Mouse (Mus musculus) macrophage (primary cell): Measurements from ENCODE around the gene Igsf21. TPM values are rescaled to one million over a fixed set of nuclear protein-coding genes. Genes with fewer than 3 reads are reported as not detected.

Source experiments
- H3K27ac ChIP-seq: fragments of 350-480 bp; formaldehyde crosslinking; 2 replicates; pipeline ENCODE4 v1.9.0; 2021
- H3K36me3 ChIP-seq: fragments of 350-480 bp; formaldehyde crosslinking; 2 replicates; pipeline ENCODE4 v1.9.0; 2021; ENCODE audit errors: inconsistent target
- H3K4me3 ChIP-seq: fragments of 350-480 bp; formaldehyde crosslinking; 2 replicates; pipeline ENCODE4 v1.9.0; 2021; ENCODE audit errors: inconsistent target
- H3K79me2 ChIP-seq: fragments of 350-480 bp; formaldehyde crosslinking; 2 replicates; pipeline ENCODE4 v1.9.0; 2021; ENCODE audit errors: inconsistent target
- WGBS: methylation state at CpG from one replicate; pipeline ENCODE4 v1.1.7; 2026; ENCODE audit warnings: inconsistent platforms; ENCODE audit not compliant: missing documents; 5-methylcytosine and 5-hydroxymethylcytosine counted together
- polyA plus RNA-seq: library from polyadenylated mRNA; stranded (reverse); fragments of 250-400 nt; gene quantifications from 3 replicates; pipeline ENCODE4 v1.2.4, GENCODE M21; 2018; ENCODE audit warnings: inconsistent platforms

Gene Igsf21
- polyA plus RNA-seq, 1 experiment from 2014 or later = not detected

- Histone ChIP-seq H3K36me3 (no peaks in the 10 kb centered on the region), H3K27ac (no peak overlapping the region), H3K79me2 (no peaks in the 10 kb centered on the region), H3K4me3 (no peak overlapping the region)
- 63% methylated on average over 9 of the region's 9 CpGs for WGBS
These were observed 92.9 kb downstream of the Igsf21 start for GRCm38 (mm10) chr4:140153711-140154114.

- Histone ChIP-seq H3K4me3 (no peak overlapping the region), H3K27ac (no peak overlapping the region), H3K36me3 (no peaks in the 10 kb centered on the region), H3K79me2 (no peaks in the 10 kb centered on the region)
- 19% methylated on average over 7 of the region's 7 CpGs for WGBS
These were observed 93.5 kb downstream of the Igsf21 start for GRCm38 (mm10) chr4:140153101-140153500.

GRCm38 (mm10) chr4:140149706-140150105 lies 96.9 kb downstream of the Igsf21 start:
- Histone ChIP-seq H3K79me2 (no peaks in the 10 kb centered on the region), H3K4me3 (no peak overlapping the region), H3K27ac (no peak overlapping the region), H3K36me3 (no peaks in the 10 kb centered on the region)
- 87% methylated on average over 8 of the region's 8 CpGs for WGBS

GRCm38 (mm10) chr4:140147857-140148695 lies 98.5 kb downstream of the Igsf21 start:
- Histone ChIP-seq H3K36me3 (no peaks in the 10 kb centered on the region), H3K4me3 (no peak overlapping the region), H3K79me2 (no peaks in the 10 kb centered on the region), H3K27ac (no peak overlapping the region)
- WGBS = 74% methylated on average over 20 of the region's 20 CpGs

GRCm38 (mm10) chr4:140147079-140147840 lies 99.3 kb downstream of the Igsf21 start:
- H3K4me3 ChIP-seq = no peak overlapping the region
- no peaks in the 10 kb centered on the region for H3K36me3 ChIP-seq
- no peaks in the 10 kb centered on the region for H3K79me2 ChIP-seq
- no peak overlapping the region for H3K27ac ChIP-seq
- 78% methylated on average over 12 of the region's 15 CpGs for WGBS

- Histone ChIP-seq H3K27ac (no peak overlapping the region), H3K4me3 (no peak overlapping the region), H3K79me2 (no peaks in the 10 kb centered on the region), H3K36me3 (no peaks in the 10 kb centered on the region)
- WGBS = 91% methylated on average over 10 of the region's 10 CpGs
These were observed 102.6 kb downstream of the Igsf21 start for GRCm38 (mm10) chr4:140143884-140144525.

- Histone ChIP-seq H3K36me3 (no peaks in the 10 kb centered on the region), H3K27ac (no peak overlapping the region), H3K79me2 (no peaks in the 10 kb centered on the region), H3K4me3 (no peak overlapping the region)
- 82% methylated on average over 6 of the region's 6 CpGs for WGBS
These were observed 103.4 kb downstream of the Igsf21 start for GRCm38 (mm10) chr4:140143178-140143577.

GRCm38 (mm10) chr4:140140485-140140884 lies 106.1 kb downstream of the Igsf21 start:
- H3K79me2 ChIP-seq = no peaks in the 10 kb centered on the region
- 67% methylated on average over 9 of the region's 9 CpGs for WGBS
- no peak overlapping the region for H3K27ac ChIP-seq
- H3K36me3 ChIP-seq = no peaks in the 10 kb centered on the region
- H3K4me3 ChIP-seq = no peak overlapping the region

- H3K4me3 ChIP-seq = no peak overlapping the region
- no peaks in the 10 kb centered on the region for H3K79me2 ChIP-seq
- H3K27ac ChIP-seq = no peak overlapping the region
- 54% methylated on average over 5 of the region's 5 CpGs for WGBS
- no peaks in the 10 kb centered on the region for H3K36me3 ChIP-seq
These were observed 107.7 kb downstream of the Igsf21 start for GRCm38 (mm10) chr4:140138846-140139245.

- Histone ChIP-seq H3K36me3 (no peaks in the 10 kb centered on the region), H3K27ac (no peak overlapping the region), H3K79me2 (no peaks in the 10 kb centered on the region), H3K4me3 (no peak overlapping the region)
- 56% methylated on average over 9 of the region's 9 CpGs for WGBS
These were observed 114.8 kb downstream of the Igsf21 start for GRCm38 (mm10) chr4:140131625-140132321.

GRCm38 (mm10) chr4:140131201-140131600 lies 115.4 kb downstream of the Igsf21 start:
- WGBS = 22% methylated on average over 5 of the region's 5 CpGs
- no peaks in the 10 kb centered on the region for H3K79me2 ChIP-seq
- H3K36me3 ChIP-seq = no peaks in the 10 kb centered on the region
- H3K27ac ChIP-seq = no peak overlapping the region
- no peak overlapping the region for H3K4me3 ChIP-seq

- 81% methylated on average over 12 of the region's 12 CpGs for WGBS
- H3K79me2 ChIP-seq = no peaks in the 10 kb centered on the region
- no peak overlapping the region for H3K27ac ChIP-seq
- no peaks in the 10 kb centered on the region for H3K36me3 ChIP-seq
- no peak overlapping the region for H3K4me3 ChIP-seq
These were observed 116.9 kb downstream of the Igsf21 start for GRCm38 (mm10) chr4:140129553-140130275.

GRCm38 (mm10) chr4:140128116-140128515 lies 118.5 kb downstream of the Igsf21 start:
- Histone ChIP-seq H3K36me3 (no peaks in the 10 kb centered on the region), H3K4me3 (no peak overlapping the region), H3K79me2 (no peaks in the 10 kb centered on the region), H3K27ac (no peak overlapping the region)
- WGBS = 91% methylated on average over 10 of the region's 11 CpGs

GRCm38 (mm10) chr4:140125806-140126205 lies 120.8 kb downstream of the Igsf21 start:
- Histone ChIP-seq H3K79me2 (no peaks in the 10 kb centered on the region), H3K4me3 (no peak overlapping the region), H3K36me3 (no peaks in the 10 kb centered on the region), H3K27ac (no peak overlapping the region)
- 82% methylated on average over 7 of the region's 7 CpGs for WGBS
